Mouse (Mus musculus): ENCODE measurements around the gene Foxa1. TPM values are rescaled to one million over a fixed set of nuclear protein-coding genes. Genes with fewer than 3 reads are reported as not detected.

Foxa1 gene
- not detected for total RNA-seq (2021)

DNA sequence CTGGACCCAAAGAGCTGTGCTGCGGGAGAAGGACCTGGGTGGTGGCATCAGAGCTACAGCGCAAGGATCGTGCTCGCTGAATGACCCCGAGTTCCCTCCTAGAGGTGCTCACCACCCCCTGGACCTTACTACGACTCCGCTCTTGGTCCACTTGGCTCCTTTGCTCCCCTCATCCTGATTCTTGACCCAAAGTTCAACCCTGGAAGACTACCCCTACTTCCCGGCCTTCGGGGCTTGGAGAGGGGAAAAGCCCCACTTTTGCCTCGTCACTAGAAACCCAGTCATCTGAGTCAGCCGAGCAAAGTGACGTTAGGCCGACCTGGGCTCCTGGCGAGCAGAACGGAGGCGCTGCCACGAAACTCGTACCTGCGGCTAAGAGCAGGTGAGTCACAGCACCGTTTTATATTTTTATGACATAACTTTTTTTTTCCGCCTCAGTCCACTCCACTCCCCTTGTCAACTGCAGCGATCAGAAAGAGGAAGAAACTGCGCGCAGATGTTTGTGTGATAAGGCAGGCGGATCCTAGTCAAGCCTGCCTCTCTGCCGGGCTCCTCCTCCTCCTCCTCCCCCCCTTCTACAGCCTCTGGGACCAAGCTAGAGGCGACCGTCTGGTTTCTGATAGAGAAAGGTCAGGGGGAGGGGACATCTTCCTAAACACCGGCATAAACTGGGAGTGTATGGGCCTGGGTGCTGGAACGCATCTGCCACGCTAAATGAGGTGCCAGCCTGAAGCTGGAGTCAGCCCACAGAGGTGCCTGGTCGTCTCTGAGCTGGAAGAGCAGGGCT lies at the start of gene Foxa1:
Gene Foxa1, minus strand, starts transcription at position 502 of the 787 bp plus-strand sequence.
- DNase-seq (ENCODE audit: low spot score): no peak
- intact Hi-C loops (cut with DNase I): loop anchor here (5.0 to 10.0 kb wide), 3 partner anchors 262 to 1022 kb away; partner anchors contain the start of gene Pax9

DNA sequence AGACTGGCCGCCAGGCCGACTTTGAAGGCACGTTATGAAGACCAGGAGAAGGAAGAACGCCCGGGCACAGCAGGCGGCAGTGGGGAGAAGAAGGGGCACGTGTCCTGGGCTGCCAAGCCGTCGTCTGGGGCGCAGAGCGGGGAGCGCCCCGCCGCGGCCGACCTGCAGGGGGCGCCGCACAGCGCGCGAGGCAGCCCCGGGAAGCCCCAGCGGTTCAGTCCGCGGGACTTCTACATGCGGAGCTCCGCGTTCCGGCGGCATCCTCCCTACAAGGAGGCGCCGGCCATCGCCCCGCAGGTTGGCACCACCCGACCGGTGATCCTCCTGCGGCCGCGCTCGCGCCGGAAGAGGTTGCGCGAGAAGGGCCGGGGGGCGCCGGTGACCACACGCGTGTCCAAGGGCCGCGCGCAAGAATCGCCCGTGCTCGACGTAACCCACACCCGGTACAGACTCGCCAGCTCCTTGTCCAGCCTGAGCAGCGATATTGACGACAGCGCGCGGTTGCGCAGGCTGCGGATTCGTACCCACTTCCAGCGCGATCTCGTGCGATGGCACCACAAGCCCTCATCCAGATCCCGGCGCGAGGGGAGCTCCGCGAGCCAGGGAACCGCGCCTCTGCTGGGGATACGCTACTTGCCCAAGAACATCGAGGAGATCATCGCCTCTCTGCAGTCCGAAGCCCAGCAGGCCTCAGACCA lies 29.4 kb upstream of the Foxa1 start:
- DNase-seq (ENCODE audit: low spot score): no peak

DNA sequence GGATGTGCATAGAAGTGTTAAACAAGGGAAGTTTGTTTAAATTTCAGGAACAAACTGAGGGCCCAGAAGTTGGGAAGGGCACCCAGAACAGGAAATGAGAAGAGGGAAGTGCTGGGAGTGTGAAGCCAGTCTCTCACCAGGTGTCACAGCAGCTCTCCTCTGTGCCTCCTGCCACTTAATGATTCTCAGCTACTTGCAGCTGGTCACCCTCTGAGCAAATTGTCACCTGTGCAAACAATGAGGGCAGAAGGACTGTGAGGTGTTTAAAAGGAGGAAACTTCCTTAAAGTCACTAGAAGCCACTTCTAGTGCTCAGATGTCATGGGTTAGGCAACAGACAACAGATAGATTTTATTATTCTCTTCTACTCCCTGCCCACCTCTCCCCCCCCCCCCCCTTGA lies 25.7 kb upstream of the Foxa1 start:
- no peak for DNase-seq (ENCODE audit: low spot score)
- intact Hi-C loops (cut with DNase I): no loop called here

More for the DNA sequence above, 29.4 kb upstream of the Foxa1 start:
- intact Hi-C loops (cut with DNase I): no loop called here

DNA sequence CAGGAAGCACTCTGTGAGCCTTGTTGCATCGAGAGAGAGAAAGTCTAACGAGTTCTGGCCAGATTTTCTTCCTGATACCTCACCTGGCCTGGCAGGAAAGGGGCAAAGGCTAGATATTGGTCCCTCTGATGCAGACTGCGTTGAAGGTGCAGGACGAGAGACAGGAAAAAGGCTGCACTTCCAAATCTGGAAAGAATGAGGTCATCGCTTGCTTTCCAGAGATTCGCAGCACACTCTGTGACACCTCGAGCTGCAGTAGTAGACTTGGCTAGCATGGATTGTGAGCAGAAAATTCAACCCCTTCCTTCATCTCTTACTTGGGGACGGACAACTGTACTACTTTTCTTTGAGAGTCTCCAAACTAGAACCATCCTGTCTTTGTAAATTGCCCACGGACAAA lies 25.1 kb upstream of the Foxa1 start:
- intact Hi-C loops (cut with DNase I): no loop called here
- DNase-seq (ENCODE audit: low spot score): no peak

DNA sequence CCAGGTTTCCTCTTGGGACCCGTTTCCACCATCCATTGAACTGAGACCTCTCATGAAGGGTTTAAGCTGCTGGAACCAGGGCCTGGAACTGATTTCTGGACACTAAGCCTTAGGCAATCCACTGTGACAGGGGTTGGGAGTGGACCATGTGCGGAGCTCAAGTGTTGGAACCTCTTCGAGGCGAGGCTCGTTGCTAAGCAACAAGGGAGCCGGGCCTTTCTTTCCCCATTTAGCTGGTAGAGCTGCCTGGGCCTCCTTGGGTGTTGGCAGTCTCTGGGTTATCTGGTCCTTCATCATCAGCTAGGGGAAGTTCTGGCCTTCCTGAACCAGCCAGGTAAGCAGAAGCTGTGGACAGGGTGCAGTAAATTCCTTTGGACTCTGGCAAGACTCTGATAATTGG lies 17.2 kb upstream of the Foxa1 start, which contains the start of gene Ttc6:
Gene Ttc6, plus strand, starts transcription at position 205 of the 400 bp plus-strand sequence.
- no peak for DNase-seq (ENCODE audit: low spot score)
- intact Hi-C loops (cut with DNase I): no loop called here

DNA sequence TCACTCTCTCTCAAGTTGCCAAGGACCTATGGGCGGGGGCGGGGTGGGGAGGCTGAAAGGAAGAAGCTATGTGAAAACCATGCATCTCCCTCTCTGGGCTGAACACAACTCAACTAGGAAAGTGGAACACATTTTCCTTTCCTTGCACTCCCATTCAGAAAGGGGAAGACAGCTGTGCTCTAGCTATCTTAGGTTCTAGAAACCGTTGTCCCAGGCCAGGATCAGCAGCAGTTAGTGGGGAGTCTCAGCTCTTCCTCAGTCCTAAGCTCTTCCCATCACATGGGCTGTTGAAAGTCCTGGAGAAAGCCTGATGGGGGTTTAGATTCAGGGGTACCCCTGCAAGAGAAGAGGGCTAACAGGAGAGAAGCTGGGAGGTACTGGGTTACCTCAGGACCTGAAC lies 7.4 kb upstream of the Foxa1 start:
- intact Hi-C loops (cut with DNase I): no loop called here
- DNase-seq (ENCODE audit: low spot score): no peak

DNA sequence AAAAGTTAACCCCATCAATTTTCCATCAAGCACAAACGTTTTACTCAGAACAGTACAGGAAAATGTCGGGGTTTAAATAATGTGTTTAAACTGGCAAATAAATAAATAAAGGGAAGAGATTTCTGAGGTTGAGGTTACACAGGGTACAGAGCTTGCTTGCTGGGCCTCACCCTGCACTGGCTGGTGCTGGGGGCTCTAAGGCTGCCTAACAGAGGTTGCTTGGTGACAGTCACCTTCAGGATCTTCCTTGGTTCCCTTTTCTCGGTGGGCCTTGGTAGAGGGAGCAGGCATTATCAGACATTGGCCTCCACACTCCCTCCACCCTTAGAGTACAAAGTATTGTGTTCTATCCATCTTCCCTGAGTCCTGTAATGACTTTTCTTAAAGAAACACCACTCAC lies 5.6 kb upstream of the Foxa1 start:
- intact Hi-C loops (cut with DNase I): no loop called here

DNA sequence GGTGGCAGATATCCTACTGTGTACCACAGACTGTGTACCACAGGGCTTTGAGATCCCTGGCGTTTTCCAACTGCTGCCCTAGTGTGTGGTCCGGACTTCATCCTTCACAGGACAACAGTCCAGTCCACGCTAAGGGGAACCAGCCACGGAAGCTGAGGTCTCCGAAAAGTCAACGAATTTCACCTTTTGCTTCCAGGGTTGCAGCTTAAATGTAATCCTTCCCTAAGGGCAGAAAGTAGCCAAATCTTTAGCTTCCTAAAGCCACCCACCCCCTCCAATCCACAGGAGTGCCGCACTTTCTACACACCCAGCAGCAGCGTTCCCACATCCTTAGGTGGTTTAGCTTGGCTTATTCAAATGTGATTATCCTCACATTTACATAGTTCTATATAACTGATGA lies 4.2 kb upstream of the Foxa1 start:
- no peak for DNase-seq (ENCODE audit: low spot score)
- intact Hi-C loops (cut with DNase I): no loop called here

More for the DNA sequence above, 5.6 kb upstream of the Foxa1 start:
- DNase-seq (ENCODE audit: low spot score): no peak

DNA sequence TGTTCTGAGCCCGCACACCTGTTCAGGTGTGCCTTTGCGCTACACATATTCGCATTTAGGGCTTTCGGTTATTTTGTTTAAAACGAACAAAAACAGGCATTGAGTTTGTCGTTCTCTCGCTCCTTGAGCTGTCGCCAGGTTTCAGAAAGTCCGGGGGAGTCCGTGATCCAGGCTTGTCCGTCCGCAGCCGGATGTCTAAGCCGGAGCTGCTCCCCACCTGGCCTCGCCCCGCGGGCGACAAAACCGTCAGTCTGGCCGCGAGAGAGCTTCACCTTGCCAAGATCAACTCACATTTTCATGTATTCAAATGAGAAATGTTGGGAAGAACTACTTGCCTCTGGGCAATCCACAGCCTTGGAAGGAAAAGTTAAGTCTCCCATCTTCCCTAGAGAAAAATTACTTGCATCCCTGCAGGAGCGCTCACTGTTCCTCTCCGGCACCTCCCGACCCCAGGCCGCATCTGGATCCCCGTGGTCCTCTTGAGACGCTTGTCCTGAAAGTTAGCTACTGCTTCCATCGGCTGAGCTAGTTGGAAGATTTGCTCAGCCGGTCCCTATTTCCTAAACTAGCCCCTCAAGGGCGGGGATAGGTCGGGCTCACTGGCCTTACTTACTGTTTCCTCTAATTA lies 3.6 kb upstream of the Foxa1 start:
- no peak for DNase-seq (ENCODE audit: low spot score)
- intact Hi-C loops (cut with DNase I): no loop called here

DNA sequence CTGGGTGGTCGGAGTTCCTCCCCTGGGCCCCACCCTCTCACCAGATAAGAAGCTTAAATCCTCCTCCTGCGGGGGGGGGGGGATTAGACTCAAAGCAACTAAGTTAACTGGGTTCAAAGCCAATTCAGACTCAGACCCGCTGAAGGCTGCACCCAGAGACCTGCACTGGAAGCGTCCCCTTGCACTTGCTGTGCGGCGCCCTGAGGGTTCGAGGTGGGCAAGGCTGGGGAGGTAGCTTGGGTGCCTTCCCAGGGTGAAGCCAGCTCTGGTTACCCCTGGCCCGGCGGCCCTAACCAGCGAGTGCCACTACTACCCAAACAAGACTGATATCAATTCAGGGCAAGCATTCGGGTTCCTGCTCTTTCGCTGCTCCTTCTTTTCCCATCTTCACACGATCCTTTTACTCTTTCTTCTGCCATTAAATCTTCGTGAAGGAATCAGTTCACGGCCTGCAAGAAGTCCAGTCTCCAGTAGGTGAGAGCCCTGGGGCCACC lies 3.0 kb upstream of the Foxa1 start:
- intact Hi-C loops (cut with DNase I): loop anchor here (5.0 to 10.0 kb wide), 3 partner anchors 265 to 1025 kb away; partner anchors contain the start of gene Pax9
- no peak for DNase-seq (ENCODE audit: low spot score)

DNA sequence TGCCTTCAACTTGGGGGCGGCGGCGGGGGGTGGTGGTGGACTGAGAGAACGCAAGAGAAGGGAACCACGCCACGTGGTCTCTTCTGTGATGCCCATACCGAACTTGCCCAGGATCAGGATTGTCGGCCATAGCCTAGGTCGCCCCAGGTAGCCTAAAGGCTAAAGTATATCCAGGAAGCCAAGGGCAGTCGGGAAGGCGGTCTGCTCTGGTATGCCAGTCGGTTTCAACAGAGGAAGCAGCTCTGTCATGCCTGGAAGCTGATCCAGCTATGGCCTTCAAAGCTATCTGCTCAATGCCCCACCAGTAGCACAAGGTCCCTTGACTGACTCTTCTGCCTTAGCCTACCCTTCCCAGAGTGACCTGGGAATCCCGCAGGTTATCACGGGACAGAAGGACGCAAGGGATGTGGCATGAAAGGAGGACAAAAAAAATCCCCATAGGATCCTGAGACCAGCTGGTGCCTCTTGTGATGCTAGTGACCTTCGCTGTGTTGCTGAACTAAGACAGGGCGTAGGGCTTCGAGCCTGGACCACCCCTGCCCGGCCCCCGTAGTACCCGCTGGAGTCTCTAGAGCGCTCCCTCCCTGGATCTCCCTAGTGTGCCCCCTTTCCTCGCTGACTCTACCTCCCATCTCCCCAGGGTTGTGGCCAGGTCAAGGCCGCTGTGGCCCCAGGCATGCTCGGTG lies 2.4 kb upstream of the Foxa1 start:
- no peak for DNase-seq (ENCODE audit: low spot score)
- intact Hi-C loops (cut with DNase I): loop anchor here (5.0 to 10.0 kb wide), 3 partner anchors 264 to 1024 kb away; partner anchors contain the start of gene Pax9

DNA sequence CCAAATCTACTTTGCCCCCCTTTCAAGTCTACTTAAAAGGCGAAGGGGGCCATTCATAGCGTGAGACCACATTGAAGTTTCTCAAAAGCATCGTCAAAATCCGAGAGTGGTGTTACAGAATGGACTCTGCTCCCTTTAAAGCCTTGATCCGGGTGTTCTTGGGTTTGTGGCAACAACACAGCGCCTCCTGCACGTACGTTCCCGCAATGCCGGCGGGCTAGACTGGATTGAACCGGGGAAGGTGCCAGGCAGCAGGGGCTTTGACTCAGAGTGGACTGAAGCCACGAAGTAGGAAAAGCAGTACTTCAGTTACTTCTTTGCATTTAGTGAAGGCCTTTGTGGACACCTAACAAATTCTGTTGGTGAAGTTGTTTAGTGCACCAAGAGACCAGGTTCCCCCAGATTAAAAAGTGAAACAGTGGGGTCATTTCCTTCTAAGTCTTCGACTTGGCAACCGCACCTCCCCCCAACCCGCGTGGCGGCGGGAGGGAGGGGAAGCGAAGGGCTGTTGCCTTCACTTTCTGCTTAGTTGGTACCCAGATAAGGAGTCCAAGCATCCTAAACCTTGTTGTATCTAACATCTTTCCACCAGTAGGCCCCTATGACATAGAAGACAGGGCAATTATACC lies 1.8 kb upstream of the Foxa1 start:
- DNase-seq (ENCODE audit: low spot score): no peak
- intact Hi-C loops (cut with DNase I): loop anchor here (5.0 to 10.0 kb wide), 3 partner anchors 264 to 1024 kb away; partner anchors contain the start of gene Pax9

DNA sequence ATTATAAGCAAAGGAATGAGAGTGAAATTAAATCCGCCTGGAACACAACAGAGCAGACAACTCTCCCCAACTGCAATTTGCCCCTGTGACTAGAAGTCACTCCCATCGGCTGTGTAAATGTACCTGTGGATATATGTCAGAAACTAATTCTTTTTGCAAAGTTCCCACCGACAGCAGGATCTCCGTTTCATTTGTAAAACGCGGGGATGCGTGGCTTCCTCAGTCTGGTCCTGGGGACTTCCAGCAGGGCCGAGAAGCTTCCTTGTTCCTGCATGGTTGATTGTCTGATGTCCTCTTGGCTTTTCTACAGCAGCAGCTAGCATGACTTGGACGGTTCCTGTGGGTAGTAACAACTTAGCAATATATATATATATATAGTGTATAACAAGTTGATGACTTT lies 1.2 kb upstream of the Foxa1 start:
- intact Hi-C loops (cut with DNase I): loop anchor here (5.0 to 10.0 kb wide), 3 partner anchors 263 to 1023 kb away; partner anchors contain the start of gene Pax9

DNA sequence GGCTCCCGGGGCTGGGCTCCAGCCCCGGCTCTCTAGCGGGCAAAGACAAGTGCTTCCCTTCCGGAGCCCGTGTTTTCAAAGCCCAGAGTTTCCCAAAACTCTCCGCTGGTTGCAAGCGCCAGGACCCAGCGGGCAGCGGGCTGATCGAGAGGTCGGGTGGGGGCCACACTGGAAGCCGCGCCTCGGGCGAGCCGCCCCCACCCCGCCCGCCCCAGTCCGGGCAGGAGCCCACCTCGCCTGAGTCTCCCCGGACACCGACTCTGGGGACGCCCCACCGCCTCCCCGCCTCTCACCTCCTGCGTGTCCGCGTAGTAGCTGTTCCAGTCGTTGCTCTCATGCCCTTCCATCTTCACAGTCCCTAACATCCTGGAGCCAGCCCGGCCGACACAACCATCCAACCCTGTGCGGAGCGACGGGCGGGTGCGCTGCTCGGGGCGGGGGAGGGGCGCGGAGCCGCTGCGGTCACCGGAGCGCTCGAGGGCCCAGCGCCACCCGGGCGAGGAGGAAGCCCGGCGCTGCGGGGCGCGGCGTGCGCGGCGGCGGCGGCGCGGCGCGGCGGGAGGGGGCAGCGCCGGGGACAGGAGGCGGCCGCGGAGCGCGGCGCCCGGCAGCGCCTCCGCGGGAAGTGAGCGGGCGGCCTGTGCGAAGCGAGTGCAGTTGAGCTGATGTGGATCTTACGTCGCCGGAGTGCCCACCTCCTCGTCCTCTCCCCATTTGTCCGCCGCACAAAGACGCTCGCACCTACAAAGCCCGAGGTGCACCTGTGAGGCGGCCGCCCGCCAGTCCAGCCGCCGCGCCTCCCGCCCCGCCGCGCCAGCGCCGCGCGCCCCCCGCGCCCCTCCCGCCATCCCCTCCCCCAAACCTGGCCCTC lies 1.1 kb downstream of the Foxa1 start:
- DNase-seq (ENCODE audit: low spot score): no peak
- intact Hi-C loops (cut with DNase I): loop anchor here (5.0 to 10.0 kb wide), 3 partner anchors 261 to 1021 kb away; partner anchors contain the start of gene Pax9

More for the DNA sequence above, 1.2 kb upstream of the Foxa1 start:
- no peak for DNase-seq (ENCODE audit: low spot score)

DNA sequence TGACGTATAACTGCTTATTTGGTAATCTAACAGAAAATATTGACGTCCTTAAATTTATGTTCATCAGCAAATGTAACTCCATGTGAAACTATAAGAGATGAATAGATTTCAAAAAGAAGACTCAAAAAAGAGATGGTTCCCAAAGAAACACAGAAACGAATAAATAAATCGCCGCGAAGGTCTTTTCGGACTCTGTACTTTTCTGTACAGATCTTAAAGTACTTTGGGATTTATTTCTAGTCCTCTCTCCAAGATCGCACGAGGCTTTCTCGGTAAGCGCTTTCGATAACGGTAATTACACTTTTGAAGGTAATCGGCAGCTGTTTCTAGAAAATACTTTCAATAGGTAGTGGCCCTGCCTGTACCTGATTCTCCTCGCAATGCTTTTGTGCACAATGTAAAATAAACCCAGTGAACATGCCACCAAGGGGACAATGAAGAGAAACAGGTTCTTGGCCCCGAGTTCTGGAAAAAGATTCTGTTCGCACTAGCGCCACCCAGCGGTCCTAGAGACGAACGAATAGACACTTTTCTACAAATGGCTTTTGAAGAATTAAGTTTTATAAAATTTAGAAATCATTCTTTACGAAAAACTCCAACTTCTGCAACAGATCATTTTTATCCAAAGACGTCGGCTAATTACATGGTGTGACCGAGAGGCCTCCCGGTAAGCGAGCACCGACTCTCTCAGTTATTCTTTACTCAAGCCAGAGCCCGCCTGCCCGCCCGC lies 1.9 kb downstream of the Foxa1 start:
- no peak for DNase-seq (ENCODE audit: low spot score)
- intact Hi-C loops (cut with DNase I): loop anchor here (5.0 to 10.0 kb wide), 3 partner anchors 260 to 1020 kb away; partner anchors contain the start of gene Pax9

DNA sequence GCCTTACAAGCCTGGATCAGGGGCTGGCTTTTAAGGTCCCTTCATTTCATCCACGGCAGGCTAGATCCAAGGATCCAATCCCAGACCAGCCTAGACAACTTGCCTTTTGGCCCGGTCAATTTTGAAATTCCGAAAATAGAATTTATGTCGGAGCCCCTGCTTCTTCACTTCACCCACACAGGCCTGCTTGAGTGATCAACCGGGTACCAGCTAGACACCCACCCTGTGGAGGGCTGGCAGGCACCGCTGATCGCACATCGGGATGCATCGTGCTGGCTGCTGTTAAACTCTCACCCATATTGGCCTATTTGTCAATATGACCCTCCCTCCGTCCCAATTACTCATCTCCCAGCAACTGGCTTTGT lies 3.1 kb downstream of the Foxa1 start:
- no peak for DNase-seq (ENCODE audit: low spot score)
- intact Hi-C loops (cut with DNase I): loop anchor here (10.0 kb wide), 2 partner anchors 259 to 1019 kb away; no protein-coding TSS in a partner anchor
